Mouse (Mus musculus) ES-Bruce4 (cell line): ENCODE measurements at regions not wholly inside any gene's neighbourhood (a gene's known extent, or its start where the extent isn't known, plus 50 kb on each side); places are given as distances from the start of the nearest gene placed in this dataset.

Source experiments
- H3K27ac ChIP-seq: 2 replicates; pipeline ENCODE4 v1.5.1; 2012; ENCODE audit warnings: low read length, inconsistent platforms; ENCODE audit not compliant: insufficient read depth
- H3K27me3 ChIP-seq: 2 replicates; pipeline ENCODE4 v1.6.1; 2012; ENCODE audit warnings: mild to moderate bottlenecking, low read length, inconsistent platforms; ENCODE audit not compliant: control insufficient read depth, poor library complexity, insufficient read depth, severe bottlenecking
- H3K36me3 ChIP-seq: 2 replicates; pipeline ENCODE4 v1.6.1; 2012; ENCODE audit warnings: inconsistent platforms, mild to moderate bottlenecking, low read length, moderate library complexity; ENCODE audit not compliant: control insufficient read depth, poor library complexity, insufficient read depth, severe bottlenecking
- H3K4me1 ChIP-seq: one replicate; pipeline ENCODE4 v1.8.1; 2011; ENCODE audit warnings: low read length; ENCODE audit not compliant: control insufficient read depth, insufficient read depth
- H3K4me3 ChIP-seq: 2 replicates; pipeline ENCODE4 v1.5.1; 2011; ENCODE audit warnings: low read depth, mild to moderate bottlenecking, low read length
- H3K9ac ChIP-seq: 2 replicates; pipeline ENCODE4 v1.6.1; 2012; ENCODE audit warnings: low read depth, mild to moderate bottlenecking, inconsistent platforms; ENCODE audit not compliant: poor library complexity, severe bottlenecking
- H3K9me3 ChIP-seq: replicated peaks from 2 replicates; pipeline ENCODE4 v1.6.1; 2012; ENCODE audit warnings: mild to moderate bottlenecking, low read length, inconsistent platforms; ENCODE audit not compliant: control insufficient read depth, poor library complexity, insufficient read depth, severe bottlenecking
- CTCF ChIP-seq: IDR thresholded peaks from one replicate; pipeline ENCODE4 v1.8.1; 2011; ENCODE audit warnings: low read depth, low read length
- EP300 ChIP-seq: IDR thresholded peaks from 2 replicates; pipeline ENCODE4 v1.6.1; 2011; ENCODE audit warnings: low read depth, low read length; ENCODE audit not compliant: insufficient read depth
- POLR2A ChIP-seq: IDR thresholded peaks from one replicate; pipeline ENCODE4 v1.8.1; 2011; ENCODE audit warnings: low read length; ENCODE audit not compliant: insufficient read depth

DNA sequence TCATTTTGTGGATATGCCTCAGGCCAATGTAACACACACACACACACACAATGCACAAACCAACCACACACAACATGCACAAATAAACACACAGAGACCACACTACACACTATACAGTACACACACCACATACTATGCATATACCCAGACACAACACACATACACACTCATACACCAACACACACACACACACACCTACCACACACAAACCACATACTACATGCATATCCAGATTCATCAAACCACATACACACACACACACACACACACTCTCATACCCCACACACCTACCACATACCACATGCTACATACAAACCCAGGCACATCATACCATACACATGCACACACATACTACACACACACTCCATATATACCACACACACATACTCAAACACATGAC, 237.0 kb upstream of the Lyplal1 start:
- H3K9me3 ChIP-seq: no peaks in the 10 kb centered on the region
- TF ChIP-seq CTCF (no peak), EP300 (no peak), POLR2A (no peak)
- H3K36me3 ChIP-seq: no peaks in the 10 kb centered on the region
- H3K4me3 ChIP-seq: no peak overlapping the region
- no peaks in the 10 kb centered on the region for H3K27me3 ChIP-seq
- no peak overlapping the region for H3K9ac ChIP-seq
- no peaks in the 10 kb centered on the region for H3K4me1 ChIP-seq
- H3K27ac ChIP-seq: no peak overlapping the region

DNA sequence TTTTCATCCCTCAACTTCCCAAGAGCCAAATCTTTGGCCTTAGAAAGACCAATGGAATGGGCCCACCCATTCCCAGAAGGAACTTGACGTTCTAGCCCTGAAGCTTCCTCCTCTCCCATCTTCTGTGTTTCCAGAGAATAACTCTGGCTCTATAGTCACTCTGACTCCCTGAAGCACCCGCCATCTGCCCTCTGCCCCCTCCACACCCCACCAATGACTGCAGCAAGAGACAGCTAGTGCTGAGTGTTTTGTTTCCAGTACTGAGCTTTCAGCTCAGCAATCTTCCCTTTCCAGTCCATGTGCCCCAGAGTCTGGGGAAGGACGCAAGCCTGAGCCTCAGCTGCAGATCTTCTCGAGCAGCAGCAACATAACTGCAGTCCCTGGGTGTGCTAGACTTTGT, 233.3 kb upstream of the Lyplal1 start:
- Histone ChIP-seq H3K4me1 (no peaks in the 10 kb centered on the region), H3K9ac (no peak overlapping the region), H3K27me3 (no peaks in the 10 kb centered on the region), H3K27ac (no peak overlapping the region), H3K4me3 (no peak overlapping the region), H3K36me3 (no peaks in the 10 kb centered on the region), H3K9me3 (no peaks in the 10 kb centered on the region)
- no peak for TF ChIP-seq CTCF
- TF ChIP-seq POLR2A: no peak
- no peak for TF ChIP-seq EP300

DNA sequence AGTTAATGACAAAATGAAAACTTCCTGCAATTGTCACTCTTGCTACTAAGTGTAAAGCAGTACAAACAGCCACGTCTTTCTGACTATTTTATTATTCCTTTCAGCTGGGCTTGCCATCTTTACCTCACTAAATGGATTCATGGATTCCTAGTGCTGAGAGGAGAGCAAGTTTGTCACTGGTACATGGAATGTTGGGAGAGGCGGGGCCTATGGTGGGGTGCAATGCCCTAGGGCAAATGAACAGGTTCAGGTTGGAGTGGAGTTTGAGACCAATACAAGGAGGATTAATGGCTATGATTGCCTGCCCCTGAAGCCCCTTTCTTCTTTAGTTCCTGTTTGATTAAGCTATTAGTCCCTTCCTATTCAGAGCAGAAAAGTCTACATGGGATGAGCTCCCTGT, 232.9 kb upstream of the Lyplal1 start:
- no peak for TF ChIP-seq POLR2A
- TF ChIP-seq EP300: no peak
- no peak for TF ChIP-seq CTCF
- Histone ChIP-seq H3K9me3 (no peaks in the 10 kb centered on the region), H3K4me1 (no peaks in the 10 kb centered on the region)

DNA sequence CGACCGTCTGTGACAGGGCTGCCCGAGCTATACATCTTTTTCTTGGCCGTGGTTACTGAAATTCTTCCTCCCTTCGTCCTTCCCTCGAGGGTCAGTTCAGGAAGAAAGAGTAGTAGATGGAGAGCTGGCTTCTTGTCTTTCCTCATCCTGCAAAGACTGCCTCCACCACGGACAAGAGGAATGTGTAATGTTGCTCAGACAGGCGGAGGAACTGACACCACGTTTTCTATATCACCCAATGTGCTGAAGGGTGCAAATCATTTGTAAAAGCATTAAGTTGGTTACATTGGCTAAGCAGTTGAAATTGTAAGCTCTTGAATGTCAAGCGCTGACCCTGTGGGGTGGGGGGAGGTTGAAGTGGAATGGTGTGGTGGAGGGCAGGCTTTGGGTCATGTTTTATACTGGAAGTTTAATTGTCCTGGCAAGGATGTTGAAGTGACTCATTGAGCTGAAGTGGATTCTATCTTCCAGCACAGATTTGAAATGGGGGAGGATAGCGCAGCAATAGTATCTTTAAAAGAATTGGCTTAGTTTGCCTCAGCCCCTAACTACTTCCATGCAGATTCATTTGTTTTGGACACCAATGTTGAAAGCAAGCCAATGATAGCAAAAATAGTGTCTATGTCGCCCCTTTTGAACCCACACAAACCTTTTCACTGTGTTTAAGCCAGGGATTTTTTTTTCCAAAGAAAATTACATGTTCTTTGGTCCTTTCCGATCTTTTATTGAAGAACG, 230.5 kb upstream of the Lyplal1 start:
- Histone ChIP-seq H3K36me3 (no peaks in the 10 kb centered on the region), H3K9me3 (no peaks in the 10 kb centered on the region), H3K4me1 (no peaks in the 10 kb centered on the region), H3K27ac (no peak overlapping the region), H3K27me3 (no peaks in the 10 kb centered on the region), H3K4me3 (no peak overlapping the region), H3K9ac (no peak overlapping the region)
- TF ChIP-seq CTCF (no peak), EP300 (no peak), POLR2A (no peak)

More for the DNA sequence above, 232.9 kb upstream of the Lyplal1 start:
- H3K4me3 ChIP-seq: no peak overlapping the region
- no peaks in the 10 kb centered on the region for H3K36me3 ChIP-seq
- H3K27ac ChIP-seq: no peak overlapping the region
- H3K9ac ChIP-seq: no peak overlapping the region
- H3K27me3 ChIP-seq: no peaks in the 10 kb centered on the region

DNA sequence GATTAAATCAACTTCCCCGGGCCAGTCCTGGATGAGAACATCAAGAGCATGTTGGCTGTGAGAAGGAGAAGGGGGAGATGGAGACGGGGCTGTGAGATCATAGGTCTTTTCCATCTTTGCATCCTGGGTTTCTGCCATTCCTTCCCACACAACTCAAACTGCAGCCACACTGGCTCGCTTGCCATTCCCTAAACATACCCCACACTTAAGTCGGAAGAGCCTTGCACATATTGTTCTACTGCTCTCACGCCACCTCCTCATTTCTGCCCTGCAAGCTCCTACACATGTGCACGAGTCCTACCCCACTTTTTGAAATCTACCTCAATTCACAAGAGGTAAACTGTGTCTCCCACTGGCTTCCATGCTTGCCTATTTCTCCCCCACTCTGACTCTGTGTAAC, 228.3 kb upstream of the Lyplal1 start:
- Histone ChIP-seq H3K27ac (no peak overlapping the region), H3K27me3 (no peaks in the 10 kb centered on the region), H3K9ac (no peak overlapping the region), H3K4me3 (no peak overlapping the region), H3K4me1 (no peaks in the 10 kb centered on the region), H3K36me3 (no peaks in the 10 kb centered on the region), H3K9me3 (no peaks in the 10 kb centered on the region)
- TF ChIP-seq EP300 (no peak), POLR2A (no peak), CTCF (no peak)

DNA sequence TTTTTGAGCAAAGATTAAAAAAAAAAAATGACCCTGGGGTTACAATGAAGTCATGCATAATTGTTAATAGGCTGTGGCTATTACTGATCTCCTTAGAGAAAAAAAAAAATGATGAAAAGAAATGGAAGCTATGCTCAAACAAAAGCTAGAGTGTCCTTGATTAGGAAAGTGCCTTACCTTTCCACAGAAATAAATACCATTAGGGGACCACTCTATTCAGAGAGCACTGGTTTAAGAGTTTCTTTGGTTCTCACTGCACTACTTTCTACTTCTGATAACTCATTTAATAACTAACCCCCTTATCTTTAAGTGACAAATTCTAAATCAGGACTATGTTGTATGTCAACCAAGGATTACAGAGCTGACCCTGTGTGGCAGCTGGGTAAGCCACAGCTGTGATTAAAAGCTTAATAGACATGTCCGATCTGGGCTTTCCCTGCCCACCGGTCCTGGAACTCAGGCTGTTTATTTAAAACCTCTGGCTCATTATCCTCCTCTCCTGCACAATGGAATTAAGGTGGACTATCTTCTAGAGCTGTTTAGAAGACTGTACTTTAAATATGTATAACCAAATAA, 225.9 kb upstream of the Lyplal1 start:
- Histone ChIP-seq H3K27ac (no peak overlapping the region), H3K36me3 (no peaks in the 10 kb centered on the region), H3K4me1 (no peaks in the 10 kb centered on the region), H3K9me3 (no peaks in the 10 kb centered on the region), H3K9ac (no peak overlapping the region), H3K4me3 (no peak overlapping the region), H3K27me3 (no peaks in the 10 kb centered on the region)
- no peak for TF ChIP-seq EP300

DNA sequence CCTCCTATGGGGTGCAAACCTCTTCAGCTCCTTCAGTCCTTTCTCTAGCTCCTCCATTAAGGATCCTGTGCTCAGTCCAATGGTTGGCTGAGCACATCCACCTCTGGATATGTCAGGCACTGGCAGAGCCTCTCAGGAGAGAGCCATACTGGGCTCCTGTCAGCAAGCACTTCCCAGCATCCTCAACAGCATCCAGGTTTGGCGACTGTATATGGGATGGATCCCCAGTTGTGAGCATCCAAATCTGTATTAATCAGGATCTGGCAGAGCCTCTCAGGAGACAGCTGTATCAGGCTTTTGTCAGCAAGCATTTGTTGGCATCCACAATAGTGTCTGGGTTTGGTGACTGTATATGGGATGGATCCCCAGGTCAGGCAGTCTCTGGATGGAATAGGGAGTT, 225.3 kb upstream of the Lyplal1 start:
- H3K36me3 ChIP-seq: no peaks in the 10 kb centered on the region
- H3K4me1 ChIP-seq: no peaks in the 10 kb centered on the region
- H3K9me3 ChIP-seq: no peaks in the 10 kb centered on the region
- no peak overlapping the region for H3K4me3 ChIP-seq
- H3K27ac ChIP-seq: no peak overlapping the region
- TF ChIP-seq EP300 (no peak), POLR2A (no peak), CTCF (no peak)
- no peaks in the 10 kb centered on the region for H3K27me3 ChIP-seq
- no peak overlapping the region for H3K9ac ChIP-seq
